Mouse (Mus musculus) liver, embryonic 14.5 days (tissue): ENCODE measurements around the gene Cfap299. TPM values are rescaled to one million over a fixed set of nuclear protein-coding genes. Genes with fewer than 3 reads are reported as not detected.

Experiments
- ATAC-seq: fragments of 200-750 bp; cut with Nextera tagmentation; 2 replicates; pipeline ENCODE4 v1.8.0; 2017; ENCODE audit warnings: moderate number of reproducible peaks, mild to moderate bottlenecking, moderate library complexity; ENCODE audit not compliant: insufficient read depth
- DNase-seq, 3 experiments: peaks; one replicate each; pipeline ENCODE4 v3.0.0-alpha.2; 2012 to 2013; ENCODE audit warnings: low read depth in 3 of 3, low spot score in 3 of 3
- H3K27ac ChIP-seq: fragments of 300-500 bp; sonication (generic); 2 replicates; pipeline ENCODE4 v1.5.1; 2014; ENCODE audit warnings: moderate library complexity, mild to moderate bottlenecking, control low read depth, inconsistent platforms
- H3K27me3 ChIP-seq: fragments of 300-500 bp; sonication (generic); 2 replicates; pipeline ENCODE4 v1.6.1; 2014; ENCODE audit warnings: mild to moderate bottlenecking, low read length, moderate library complexity; ENCODE audit not compliant: control insufficient read depth, insufficient read depth
- H3K36me3 ChIP-seq: fragments of 300-500 bp; sonication (generic); replicated peaks from 2 replicates; pipeline ENCODE4 v1.6.1; 2014; ENCODE audit warnings: low read depth; ENCODE audit not compliant: control insufficient read depth, insufficient read depth
- H3K4me1 ChIP-seq, 2 experiments: fragments of 200-500 bp in 1 of 2; fragments of 300-500 bp in 1 of 2; sonication (generic) in 1 of 2; replicated peaks; 2 replicates each; pipeline ENCODE4 v1.6.1; 2012 to 2014; ENCODE audit warnings: antibody characterized with exemption in 1 of 2, inconsistent platforms in 1 of 2, low read length in 1 of 2; ENCODE audit not compliant: control insufficient read depth in 2 of 2, insufficient read depth in 2 of 2
- H3K4me2 ChIP-seq: fragments of 300-500 bp; sonication (generic); 2 replicates; pipeline ENCODE4 v1.6.1; 2014; ENCODE audit warnings: low read depth, mild to moderate bottlenecking, control low read depth, moderate library complexity
- H3K4me3 ChIP-seq, 2 experiments: fragments of 200-500 bp in 1 of 2; fragments of 300-500 bp in 1 of 2; sonication (generic) in 1 of 2; 2 replicates each; pipeline ENCODE4 v1.5.1; 2012 to 2014; ENCODE audit warnings: low read depth in 2 of 2, low read length in 2 of 2, mild to moderate bottlenecking in 2 of 2, control low read depth in 1 of 2, inconsistent platforms in 1 of 2, moderate library complexity in 1 of 2; ENCODE audit not compliant: insufficient read depth in 1 of 2
- H3K9ac ChIP-seq: fragments of 300-500 bp; sonication (generic); replicated peaks from 2 replicates; pipeline ENCODE4 v1.6.1; 2014; ENCODE audit warnings: mild to moderate bottlenecking, control low read depth, moderate library complexity
- H3K9me3 ChIP-seq: fragments of 300-500 bp; sonication (generic); 2 replicates; pipeline ENCODE4 v1.6.1; 2016; ENCODE audit warnings: low read length, mixed read lengths; ENCODE audit not compliant: control insufficient read depth
- CTCF ChIP-seq: IDR thresholded peaks from 2 replicates; pipeline ENCODE4 v1.5.1; 2016; ENCODE audit warnings: antibody characterized with exemption, low read depth, control low read depth
- EP300 ChIP-seq: IDR thresholded peaks from 2 replicates; pipeline ENCODE4 v1.6.1; 2016; ENCODE audit warnings: antibody characterized with exemption, low read depth
- WGBS: fragments of 180-500 bp; shearing (Covaris S2); extraction: QIAGEN DNeasy Blood & Tissue Kit; methylation state at CpG from one replicate; pipeline ENCODE4 v1.1.7; 2014; ENCODE audit not compliant: insufficient replicate concordance; 5-methylcytosine and 5-hydroxymethylcytosine counted together
- polyA plus RNA-seq, 2 experiments: library from polyadenylated mRNA; depleted of rRNA in 1 of 2; stranded (reverse) in 1 of 2; unstranded in 1 of 2; fragments of >200 nt; fragmentation: Nextera tagmentation in 1 of 2; extraction: Ambion mirVana in 1 of 2; gene quantifications; 2 replicates each; pipeline versions ENCODE4 v1.2.1 to v1.2.3; 2012 to 2014

The Cfap299 gene
- polyA plus RNA-seq, 2 experiments = not detected

- ATAC-seq (no peak), DNase-seq (no peak)
- Histone ChIP-seq H3K4me3 (no peak overlapping the region), H3K27me3 (no peaks in the 10 kb centered on the region), H3K36me3 (no peaks in the 10 kb centered on the region), H3K4me2 (no peak overlapping the region), H3K27ac (no peak overlapping the region), H3K4me1 (no peaks in the 10 kb centered on the region), H3K9me3 (no peaks in the 10 kb centered on the region), H3K9ac (no peak overlapping the region)
- WGBS = 60% methylated on average over 4 of the region's 4 CpGs
- no peak for TF ChIP-seq CTCF
- TF ChIP-seq EP300 = no peak
Measured at GRCm38 (mm10) chr5:98617416-98617815, 288.3 kb downstream of the Cfap299 start.

GRCm38 (mm10) chr5:98650345-98650744 lies 321.2 kb downstream of the Cfap299 start:
- Histone ChIP-seq H3K4me3 (no peak overlapping the region), H3K27me3 (no peaks in the 10 kb centered on the region), H3K36me3 (no peaks in the 10 kb centered on the region), H3K4me1 (no peaks in the 10 kb centered on the region), H3K4me2 (no peak overlapping the region), H3K27ac (no peak overlapping the region), H3K9ac (no peak overlapping the region), H3K9me3 (no peaks in the 10 kb centered on the region)
- no peak for ATAC-seq
- DNase-seq = no peak
- no peak for TF ChIP-seq EP300
- TF ChIP-seq CTCF = no peak

GRCm38 (mm10) chr5:98651049-98651448 lies 321.9 kb downstream of the Cfap299 start:
- no peak overlapping the region for H3K27ac ChIP-seq
- no peak overlapping the region for H3K4me2 ChIP-seq
- no peaks in the 10 kb centered on the region for H3K9me3 ChIP-seq
- 42% methylated on average over 5 of the region's 5 CpGs for WGBS
- no peak for DNase-seq
- H3K4me3 ChIP-seq = no peak overlapping the region
- no peaks in the 10 kb centered on the region for H3K27me3 ChIP-seq
- no peak overlapping the region for H3K9ac ChIP-seq
- H3K36me3 ChIP-seq = no peaks in the 10 kb centered on the region
- ATAC-seq = no peak
- TF ChIP-seq EP300 (no peak), CTCF (no peak)
- H3K4me1 ChIP-seq = no peaks in the 10 kb centered on the region

GRCm38 (mm10) chr5:98688254-98688653 lies 359.1 kb downstream of the Cfap299 start:
- Histone ChIP-seq H3K9me3 (no peaks in the 10 kb centered on the region), H3K4me3 (no peak overlapping the region), H3K9ac (no peak overlapping the region), H3K36me3 (no peaks in the 10 kb centered on the region), H3K27me3 (no peaks in the 10 kb centered on the region), H3K4me2 (no peak overlapping the region), H3K27ac (no peak overlapping the region), H3K4me1 (no peaks in the 10 kb centered on the region)
- TF ChIP-seq EP300 (no peak), CTCF (no peak)
- ATAC-seq (no peak), DNase-seq (no peak)
- WGBS = 63% methylated on average over 5 of the region's 5 CpGs

- Histone ChIP-seq H3K4me1 (no peaks in the 10 kb centered on the region), H3K4me2 (no peak overlapping the region)
Measured at GRCm38 (mm10) chr5:98692070-98692469, 363.0 kb downstream of the Cfap299 start.

More at GRCm38 (mm10) chr5:98692070-98692469, 363.0 kb downstream of the Cfap299 start:
- DNase-seq (no peak), ATAC-seq (no peak)
- TF ChIP-seq EP300 = no peak
- TF ChIP-seq CTCF = no peak
- 37% methylated on average over 5 of the region's 5 CpGs for WGBS
- no peaks in the 10 kb centered on the region for H3K27me3 ChIP-seq
- H3K36me3 ChIP-seq = no peaks in the 10 kb centered on the region
- no peak overlapping the region for H3K4me3 ChIP-seq
- H3K9me3 ChIP-seq = no peaks in the 10 kb centered on the region
- no peak overlapping the region for H3K27ac ChIP-seq
- H3K9ac ChIP-seq = no peak overlapping the region
